Mouse (Mus musculus) urinary bladder, postnatal 10 days (tissue): ENCODE data around the gene Taz.
A peak's percentile ranks its signal among the peaks of the same experiment; 100 is the strongest.

Experiments used
- DNase-seq: peaks from one replicate; pipeline ENCODE4 v3.0.0; 2022; ENCODE audit warnings: low spot score

Taz gene

GRCm38 (mm10) chrX:74281732-74282394, at the start of gene Taz, which contains the start of gene Dnase1l1:
TSS of gene Taz (plus strand) at chrX:74281912.
TSS of gene Dnase1l1 (minus strand) at chrX:74282337.
- DNase-seq = peak; percentile 18

- DNase-seq = no peak
Measured at GRCm38 (mm10) chrX:74233196-74233595, 48.5 kb upstream of the Taz start.

GRCm38 (mm10) chrX:74240332-74240731, 41.4 kb upstream of the Taz start:
- DNase-seq = no peak

- DNase-seq = no peak
Measured at GRCm38 (mm10) chrX:74243396-74243795, 38.3 kb upstream of the Taz start.

DNA sequence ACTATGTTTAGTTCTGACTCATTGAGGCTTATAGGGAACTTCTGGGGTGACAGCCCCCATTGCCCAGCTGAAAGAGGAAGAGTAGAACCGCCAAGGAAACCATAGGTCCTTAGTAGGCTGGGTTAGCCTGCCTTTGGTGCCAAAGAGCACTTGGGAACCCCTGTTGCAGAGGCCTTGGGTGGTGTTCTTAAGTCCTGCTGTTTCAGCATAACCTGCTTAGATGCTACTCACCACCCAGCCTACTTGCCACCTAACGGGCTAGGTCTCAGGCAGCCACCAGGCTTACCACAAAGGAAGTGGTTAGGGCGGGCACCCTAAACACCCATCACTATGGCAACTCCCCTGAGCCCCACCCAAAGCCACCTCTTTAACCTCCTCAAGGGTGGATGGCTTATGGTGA, 37.9 kb upstream of the Taz start:
- DNase-seq = no peak

DNA sequence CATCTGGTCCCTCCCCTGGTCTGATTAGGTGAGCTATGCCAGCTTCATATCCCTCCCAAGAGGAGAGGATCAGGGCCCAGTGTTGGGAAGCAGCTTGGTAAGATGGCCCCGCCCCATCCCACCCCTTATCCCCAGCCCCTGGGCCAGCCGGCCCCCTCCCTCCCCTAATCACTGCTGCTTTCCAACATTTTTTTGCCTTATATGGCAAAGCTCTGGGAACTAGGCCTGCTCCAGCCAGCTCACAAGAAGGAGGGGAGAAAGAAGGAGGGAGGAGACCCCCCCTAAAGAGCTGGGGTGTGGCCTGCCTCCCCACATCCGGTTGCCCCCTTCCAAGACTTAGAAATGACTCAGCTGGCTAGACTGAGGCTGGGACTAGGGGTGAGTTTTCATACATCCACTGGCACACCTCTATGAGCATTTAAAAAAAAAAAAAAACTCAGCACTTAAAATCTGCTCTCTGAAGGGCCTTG, 37.1 kb upstream of the Taz start:
- DNase-seq = no peak

GRCm38 (mm10) chrX:74245107-74245506, 36.6 kb upstream of the Taz start:
- DNase-seq = no peak

DNA sequence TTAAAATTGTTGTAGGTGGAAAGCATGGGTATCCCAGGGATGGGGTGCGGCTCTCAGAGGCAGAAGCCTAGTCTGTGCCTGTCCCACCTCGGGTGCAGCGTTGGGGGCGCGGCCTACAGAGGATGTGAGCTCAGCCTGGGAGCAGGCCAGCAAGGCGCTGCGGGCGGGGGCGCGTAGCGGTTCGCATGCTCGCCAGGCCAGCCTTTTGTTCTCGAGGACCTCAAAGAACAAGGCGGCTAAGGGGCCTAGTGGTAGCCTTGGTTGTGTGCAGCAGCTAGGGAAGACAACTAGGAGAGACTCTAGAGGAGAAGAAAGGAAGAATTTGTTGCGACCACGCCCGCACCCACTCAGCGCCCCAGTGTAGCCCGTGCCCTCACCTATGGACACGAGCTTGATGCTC, 36.0 kb upstream of the Taz start:
- DNase-seq = peak; percentile 33

DNA sequence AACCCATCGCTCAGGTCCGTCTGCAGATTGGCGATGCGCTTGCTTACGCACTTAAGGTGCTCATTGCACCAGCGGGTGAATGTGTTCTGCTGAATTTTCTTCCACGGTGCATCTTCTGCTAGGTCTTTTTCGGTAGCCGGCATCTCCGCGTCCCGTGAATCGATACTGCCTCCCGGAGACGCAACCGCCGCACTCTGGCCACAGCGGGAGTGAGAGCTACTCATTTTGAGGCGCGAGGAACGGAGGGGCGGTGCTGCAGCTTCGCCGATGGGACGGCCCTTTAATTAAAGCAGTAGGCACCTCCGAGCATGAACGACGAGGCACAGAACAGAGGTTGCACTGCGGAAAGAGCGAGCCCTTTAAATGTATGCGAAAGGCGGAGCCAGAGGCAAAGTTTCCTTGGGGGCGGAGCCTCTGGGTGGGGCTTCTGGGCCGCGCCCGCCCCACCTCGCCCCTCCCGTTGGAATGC, 35.5 kb upstream of the Taz start:
- peak; percentile 43 for DNase-seq

GRCm38 (mm10) chrX:74246693-74247092, 35.0 kb upstream of the Taz start:
- DNase-seq = no peak

DNA sequence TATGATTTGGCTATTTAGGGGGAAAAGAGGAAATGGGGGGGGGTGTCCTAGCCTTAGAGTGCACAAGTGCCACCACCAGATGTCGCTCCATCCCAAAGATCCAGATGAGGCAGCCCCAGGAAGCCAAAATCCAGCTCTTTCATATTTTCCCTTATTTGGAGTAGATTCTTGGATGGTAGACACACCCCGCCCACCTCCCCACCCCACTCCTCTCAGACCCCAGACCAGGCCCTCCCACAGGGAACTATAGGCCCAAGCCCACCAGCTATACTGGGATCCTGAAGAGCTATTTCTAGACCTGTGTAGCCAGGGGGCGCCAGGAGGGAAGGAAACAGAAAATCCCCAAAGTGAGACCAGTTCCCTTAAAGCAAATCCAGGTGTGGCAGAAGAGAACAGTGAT, 33.1 kb upstream of the Taz start:
- no peak for DNase-seq

DNA sequence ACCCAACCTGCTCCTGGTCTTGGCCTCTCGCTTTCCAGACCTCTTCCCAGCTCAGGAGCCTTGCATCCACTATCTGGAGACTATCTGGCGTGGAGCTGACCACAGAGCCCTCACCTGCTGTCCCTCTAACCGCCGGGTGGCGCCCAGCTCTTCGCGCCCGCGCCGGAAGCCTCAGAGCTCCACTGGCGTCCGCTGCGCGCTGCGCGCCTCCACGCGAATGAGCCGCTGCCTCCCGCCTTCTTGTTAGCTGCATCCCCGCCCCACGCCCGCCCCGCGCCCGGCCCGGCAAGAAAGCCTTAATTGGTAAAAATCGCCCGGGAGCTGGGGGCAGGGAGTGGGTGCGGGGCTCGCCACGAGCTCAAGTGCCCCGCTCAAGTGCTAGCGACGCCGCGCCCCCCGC, 32.1 kb upstream of the Taz start, which contains the start of gene Flna:
Gene Flna, minus strand, starts transcription at position 206 of the 400 bp plus-strand sequence.
- peak; percentile 31 for DNase-seq

GRCm38 (mm10) chrX:74254153-74254887, 27.4 kb upstream of the Taz start, which contains the start of gene Emd:
TSS of gene Emd (plus strand) at chrX:74254687.
- peak; percentile 43 for DNase-seq

DNA sequence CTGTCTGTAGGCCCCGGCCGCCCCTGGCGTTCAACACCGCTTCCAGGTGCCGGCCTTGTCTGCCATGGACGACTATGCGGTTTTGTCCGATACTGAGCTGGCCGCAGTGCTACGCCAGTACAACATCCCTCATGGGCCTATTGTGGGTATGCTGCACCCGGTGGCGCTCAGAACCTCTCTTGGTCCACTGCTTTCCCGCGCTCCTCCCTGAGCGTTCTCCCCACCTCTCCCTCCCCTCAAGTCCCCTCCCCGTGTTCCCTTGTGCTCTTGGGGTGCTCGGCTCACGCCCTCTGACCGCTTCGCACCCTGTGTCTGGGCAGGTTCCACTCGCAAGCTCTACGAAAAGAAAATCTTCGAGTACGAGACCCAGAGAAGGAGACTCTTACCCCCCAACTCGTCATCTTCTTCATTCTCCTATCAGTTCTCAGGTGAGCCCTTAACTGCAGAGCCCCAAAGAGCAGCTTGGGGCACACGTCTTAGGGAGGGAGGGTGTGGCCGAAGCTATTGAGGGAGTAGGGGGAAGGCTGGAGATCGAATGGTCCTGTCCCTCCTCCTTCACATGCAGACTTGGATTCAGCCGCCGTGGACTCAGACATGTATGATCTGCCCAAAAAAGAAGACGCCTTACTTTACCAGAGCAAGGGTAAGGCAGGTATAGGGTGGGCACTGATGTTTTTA, 26.7 kb upstream of the Taz start:
- no peak for DNase-seq

DNA sequence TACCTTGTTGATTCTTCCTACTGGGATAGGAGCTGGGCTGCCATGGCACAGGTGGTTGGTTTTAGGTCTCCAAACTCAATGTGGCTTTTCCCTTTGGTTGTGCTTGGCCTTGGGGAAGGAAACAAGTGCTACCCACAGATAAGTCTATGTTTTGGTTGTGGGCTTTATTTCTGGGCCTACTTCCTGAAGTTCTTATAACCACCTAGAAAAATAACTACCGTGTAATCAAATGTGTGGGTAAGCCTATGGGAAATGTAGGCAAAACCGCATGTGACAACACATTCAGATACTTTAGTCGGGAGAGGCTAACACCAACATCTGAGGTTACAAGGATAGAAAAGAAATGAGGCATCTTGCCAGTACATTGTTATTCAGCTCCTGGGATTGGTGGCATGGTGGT, 24.0 kb upstream of the Taz start:
- DNase-seq = no peak

- DNase-seq = no peak
Measured at GRCm38 (mm10) chrX:74269736-74270061, 12.0 kb upstream of the Taz start.

DNA sequence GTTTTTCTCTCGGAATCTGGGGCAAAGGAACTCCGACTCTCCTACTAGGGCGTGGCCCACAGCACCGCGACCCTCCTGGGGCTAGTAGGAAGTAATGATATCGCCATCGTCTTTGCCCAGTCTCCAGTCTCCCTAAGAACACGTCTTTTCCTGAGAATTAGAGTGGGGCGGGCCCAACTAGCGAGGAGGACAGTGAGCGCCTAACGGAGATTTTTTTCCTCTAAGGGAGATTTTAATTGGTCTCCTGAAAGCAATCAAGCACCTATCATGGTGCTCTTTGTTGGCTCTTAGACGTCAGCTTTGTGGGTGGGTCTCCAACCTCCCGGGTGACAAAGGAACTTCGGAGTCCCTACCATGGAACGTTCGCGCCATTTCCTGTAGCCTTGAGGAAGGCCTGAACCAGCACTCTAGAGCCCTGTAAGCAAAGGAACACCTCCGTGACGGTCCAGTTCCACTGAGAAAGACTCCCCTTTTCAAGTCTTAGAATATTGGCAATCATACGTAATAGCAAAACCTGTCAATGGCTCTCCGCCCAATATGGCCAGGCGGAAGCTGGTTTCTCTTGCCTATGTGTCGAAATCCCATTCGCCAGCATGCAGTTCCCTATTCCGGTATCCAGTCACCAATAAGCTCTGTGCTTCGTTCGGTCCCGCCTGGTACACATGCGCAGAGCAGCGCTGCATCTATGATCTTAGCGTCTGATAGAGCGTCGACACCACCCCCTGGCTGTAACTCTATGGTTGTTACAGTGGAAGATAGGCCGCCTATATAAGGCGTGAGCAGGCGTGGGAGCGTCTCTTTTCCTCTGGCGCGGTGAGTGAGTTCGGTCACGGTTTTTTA, 11.4 kb upstream of the Taz start, which contains the start of gene Rpl10:
Gene Rpl10, plus strand, starts transcription at position 751 of the 840 bp plus-strand sequence.
- peak; percentile 60 for DNase-seq

DNA sequence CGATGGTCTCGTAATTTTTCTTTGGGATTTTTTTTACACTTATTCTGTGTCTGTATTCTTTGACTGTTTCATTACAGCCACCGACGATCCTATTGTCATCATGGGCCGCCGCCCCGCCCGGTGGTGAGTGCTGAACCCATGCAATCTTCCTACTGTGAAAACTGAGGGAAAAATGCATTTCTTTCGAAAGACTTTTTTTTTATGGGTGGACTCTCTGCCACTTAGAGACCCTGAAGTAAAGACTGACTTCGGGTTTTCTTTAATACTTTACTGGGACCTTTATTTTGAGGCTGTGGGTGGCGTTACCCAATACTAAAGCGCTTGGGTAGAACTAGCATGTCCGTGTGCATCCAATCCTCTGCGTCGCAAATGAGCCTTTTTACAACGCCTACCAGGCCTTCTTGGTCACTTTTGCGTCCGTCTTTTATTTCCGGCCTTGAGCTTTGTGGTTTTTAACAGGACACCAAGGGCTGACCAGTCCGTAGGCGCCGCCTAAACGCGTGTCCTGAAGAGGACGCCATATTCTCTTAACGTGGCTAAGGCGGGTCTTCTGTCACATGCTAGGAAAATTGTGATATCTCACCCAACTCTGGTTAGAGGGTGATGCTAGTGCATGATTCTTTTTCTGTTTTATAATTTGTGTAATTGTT, 10.7 kb upstream of the Taz start:
- DNase-seq = no peak

DNA sequence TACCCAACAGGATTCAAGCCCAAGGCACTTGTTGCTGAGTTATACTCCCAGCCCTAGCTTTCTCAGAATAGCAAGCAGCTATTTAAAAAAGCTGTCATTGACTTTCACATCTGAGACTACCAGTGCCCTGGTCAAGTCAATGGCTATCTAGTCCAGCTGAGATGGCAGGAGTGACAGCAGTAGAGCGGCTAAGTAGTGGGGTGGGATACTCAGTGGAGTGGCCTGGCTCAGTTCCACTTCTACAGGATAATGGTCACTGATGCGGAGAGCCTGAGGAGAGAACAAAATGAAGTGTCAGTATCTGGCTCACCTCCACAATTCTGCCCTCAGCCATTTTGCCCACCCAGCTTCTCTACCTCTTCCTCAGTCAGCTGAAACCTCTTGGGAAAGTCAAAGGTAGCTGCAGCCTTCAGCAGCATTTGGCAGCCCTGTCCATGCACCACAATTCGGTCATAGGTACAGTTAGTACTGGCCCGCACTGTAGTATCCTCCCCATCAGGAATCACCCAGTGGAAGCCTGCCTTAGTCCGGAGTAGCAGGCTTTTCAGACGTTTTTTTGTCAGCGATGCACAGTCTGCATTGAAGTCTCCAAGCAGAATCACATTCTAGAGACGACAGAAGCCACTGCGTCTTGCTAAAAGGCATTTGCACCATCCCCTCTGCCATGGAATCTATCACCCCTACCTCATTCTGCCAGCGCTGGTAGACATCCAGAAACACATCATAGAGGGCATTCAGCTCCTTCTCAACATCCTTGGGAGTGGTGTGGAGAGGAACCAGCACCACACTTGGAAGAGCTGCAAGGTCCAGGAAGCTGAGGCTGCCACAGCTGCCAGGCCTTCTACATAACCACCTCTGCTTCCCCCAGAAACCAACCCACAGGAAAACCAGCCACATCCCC, 8.0 kb upstream of the Taz start:
- DNase-seq = no peak

DNA sequence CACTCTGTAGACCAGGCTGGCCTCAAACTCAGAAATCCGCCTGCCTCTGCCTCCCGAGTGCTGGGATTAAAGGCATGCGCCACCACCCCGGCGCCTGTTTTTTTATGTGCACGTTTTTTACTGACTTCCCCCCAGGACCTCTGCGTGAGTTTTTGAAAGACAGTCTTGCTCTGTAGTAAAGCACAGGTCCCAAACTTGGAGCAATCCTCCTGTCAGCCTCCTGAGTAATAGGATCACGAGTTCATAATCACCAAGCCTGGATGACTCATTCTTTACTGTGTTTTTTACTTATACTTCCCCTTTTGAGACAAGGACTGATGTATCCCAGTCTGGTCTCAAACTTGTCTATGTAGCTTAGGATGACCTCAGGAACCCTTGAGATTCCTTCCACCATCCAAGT, 3.8 kb upstream of the Taz start:
- no peak for DNase-seq
